In genomic region chr5:53322471-53322870, GRCm38 (mm10) we compare ENCODE assay signal across 21 mouse cellular contexts. TPM values are rescaled to one million over a fixed set of nuclear protein-coding genes. Genes with fewer than 3 reads are reported as not detected.
DNase-seq lines count a peak whose midpoint lies in the region; ATAC-seq and TF ChIP-seq lines count a peak whose summit lies in the region.
"Had no signal": no experiment of that assay in that cellular context is flagged by ENCODE, and none has a peak within 500 bp of the region (broad histone marks: within the 10 kb centered on the region; RNA-seq: fewer than 3 reads in every experiment).

No protein-coding gene starts in this region.

- no peak overlapping the region for H3K4me2 ChIP-seq in forebrain, postnatal 0 days (ENCODE audit: low read depth)
- H3K4me2 ChIP-seq in forebrain, embryonic 11.5 days (ENCODE audit: low read depth, low read length, severe bottlenecking), result no peak overlapping the region
- H3K4me2 ChIP-seq in intestine, postnatal 0 days (replicated peaks; ENCODE audit: low read depth), result no peak overlapping the region
- H3K4me2 ChIP-seq in intestine, embryonic 15.5 days (replicated peaks), result no peak overlapping the region
- no peak overlapping the region for H3K4me2 ChIP-seq in lung, embryonic 14.5 days
- H3K4me2 ChIP-seq: forebrain, embryonic 13.5 days; heart, embryonic 15.5 days; liver, embryonic 13.5 days; midbrain, embryonic 12.5 days; neural tube, embryonic 15.5 days had no signal

- no peaks in the 10 kb centered on the region for H3K27me3 ChIP-seq in forebrain, postnatal 0 days (ENCODE audit: insufficient read depth, low read length)
- no peaks in the 10 kb centered on the region for H3K27me3 ChIP-seq in forebrain, embryonic 11.5 days (ENCODE audit: control insufficient read depth, insufficient read depth, low read length)
- H3K27me3 ChIP-seq in intestine, postnatal 0 days (replicated peaks; ENCODE audit: control insufficient read depth, insufficient read depth, low read length), result no peaks in the 10 kb centered on the region
- H3K27me3 ChIP-seq in intestine, embryonic 15.5 days (replicated peaks), result 0 out of 2 replicates have a peak, but pooled peaks cover 3% of the 10 kb centered on the region
- H3K27me3 ChIP-seq in lung, embryonic 14.5 days (ENCODE audit: insufficient read depth, low read length), result no peaks in the 10 kb centered on the region
- H3K27me3 ChIP-seq in embryonic facial prominence, embryonic 10.5 days (replicated peaks; ENCODE audit: low read depth, poor library complexity, severe bottlenecking), result peaks cover 19% of the 10 kb centered on the region
- H3K27me3 ChIP-seq: neural tube, embryonic 15.5 days had no signal

- H3K9me3 ChIP-seq in forebrain, postnatal 0 days (ENCODE audit: low read length), result no peaks in the 10 kb centered on the region
- no peaks in the 10 kb centered on the region for H3K9me3 ChIP-seq in forebrain, embryonic 11.5 days (ENCODE audit: control insufficient read depth, low read length)
- H3K9me3 ChIP-seq in intestine, postnatal 0 days (ENCODE audit: control insufficient read depth), result no peaks in the 10 kb centered on the region
- no peaks in the 10 kb centered on the region for H3K9me3 ChIP-seq in intestine, embryonic 15.5 days
- no peaks in the 10 kb centered on the region for H3K9me3 ChIP-seq in lung, embryonic 14.5 days (ENCODE audit: low read depth, low read length)
- H3K9me3 ChIP-seq in embryonic facial prominence, embryonic 10.5 days, result no peaks in the 10 kb centered on the region
- H3K9me3 ChIP-seq: forebrain, embryonic 13.5 days; heart, embryonic 15.5 days; limb, embryonic 10.5 days; liver, embryonic 13.5 days; midbrain, embryonic 12.5 days; neural tube, embryonic 15.5 days had no signal

- H3K4me3 ChIP-seq in forebrain, postnatal 0 days (ENCODE audit: low read depth, low read length), result no peak overlapping the region
- H3K4me3 ChIP-seq in forebrain, embryonic 11.5 days (ENCODE audit: low read depth, low read length), result no peak overlapping the region
- H3K4me3 ChIP-seq in intestine, postnatal 0 days (ENCODE audit: low read depth, low read length), result no peak overlapping the region
- no peak overlapping the region for H3K4me3 ChIP-seq in intestine, embryonic 15.5 days (replicated peaks)
- no peak overlapping the region for H3K4me3 ChIP-seq in lung, embryonic 14.5 days (ENCODE audit: low read depth, low read length)
- H3K4me3 ChIP-seq in embryonic facial prominence, embryonic 10.5 days, result no peak overlapping the region
- H3K4me3 ChIP-seq: forebrain, embryonic 13.5 days; heart, embryonic 15.5 days; limb, embryonic 10.5 days; liver, embryonic 13.5 days; midbrain, embryonic 12.5 days; neural tube, embryonic 15.5 days had no signal

- DNase-seq in forebrain, postnatal 0 days, result no peak
- DNase-seq in forebrain, embryonic 11.5 days (ENCODE audit: low spot score), result no peak
- no peak for DNase-seq in lung, embryonic 14.5 days
- no peak for DNase-seq in lung, adult 18-20 months
- no peak for DNase-seq in embryonic facial prominence, embryonic 10.5 days (ENCODE audit: low spot score)
- no peak for DNase-seq in urinary bladder, postnatal 36 days (ENCODE audit: low spot score in 2 of 2)
- DNase-seq: gastrocnemius, postnatal 36 days; kidney, adult 8-10 months; layer of hippocampus, postnatal 36 days; liver, embryonic 13.5 days; right cerebral cortex, postnatal 4 days; thymus, postnatal 36 days had no signal

- peaks cover 4% of the 10 kb centered on the region; the same call in 1 of the 2 replicates for H3K4me1 ChIP-seq in forebrain, postnatal 0 days (ENCODE audit: insufficient read depth)
- peaks cover 8% of the 10 kb centered on the region; the same call in 1 of the 2 replicates for H3K4me1 ChIP-seq in forebrain, embryonic 11.5 days (replicated peaks; ENCODE audit: control insufficient read depth, insufficient read depth, low read length)
- H3K4me1 ChIP-seq in intestine, postnatal 0 days (replicated peaks; ENCODE audit: control insufficient read depth, insufficient read depth, low read length), result no peaks in the 10 kb centered on the region
- H3K4me1 ChIP-seq in intestine, embryonic 15.5 days (replicated peaks), result 0 out of 2 replicates have a peak, but pooled peaks cover 3% of the 10 kb centered on the region
- no peaks in the 10 kb centered on the region for H3K4me1 ChIP-seq in lung, embryonic 14.5 days (ENCODE audit: insufficient read depth)
- H3K4me1 ChIP-seq in embryonic facial prominence, embryonic 10.5 days, result peaks cover 61% of the 10 kb centered on the region
- H3K4me1 ChIP-seq: liver, embryonic 13.5 days had no signal

- H3K36me3 ChIP-seq in forebrain, postnatal 0 days (ENCODE audit: insufficient read depth), result no peaks in the 10 kb centered on the region
- no peaks in the 10 kb centered on the region for H3K36me3 ChIP-seq in forebrain, embryonic 11.5 days (ENCODE audit: control insufficient read depth, insufficient read depth, low read length)
- no peaks in the 10 kb centered on the region for H3K36me3 ChIP-seq in intestine, postnatal 0 days (ENCODE audit: control insufficient read depth, insufficient read depth)
- H3K36me3 ChIP-seq in intestine, embryonic 15.5 days, result no peaks in the 10 kb centered on the region
- no peaks in the 10 kb centered on the region for H3K36me3 ChIP-seq in lung, embryonic 14.5 days (ENCODE audit: insufficient read depth)
- H3K36me3 ChIP-seq in embryonic facial prominence, embryonic 10.5 days (replicated peaks), result no peaks in the 10 kb centered on the region
- H3K36me3 ChIP-seq: heart, embryonic 15.5 days; limb, embryonic 10.5 days; liver, embryonic 13.5 days; midbrain, embryonic 12.5 days; neural tube, embryonic 15.5 days had no signal

- ATAC-seq in forebrain, postnatal 0 days, result no peak
- ATAC-seq in forebrain, embryonic 11.5 days (replicated peaks; ENCODE audit: low FRiP score), result no peak
- ATAC-seq in intestine, postnatal 0 days, result no peak
- no peak for ATAC-seq in intestine, embryonic 15.5 days
- ATAC-seq in lung, embryonic 14.5 days (ENCODE audit: insufficient read depth), result no peak
- ATAC-seq: forebrain, embryonic 13.5 days; hindbrain, embryonic 16.5 days had no signal

- WGBS in forebrain, postnatal 0 days, result 79% methylated on average over 11 of the region's 11 CpGs
- 84% methylated on average over 11 of the region's 11 CpGs for WGBS in forebrain, embryonic 11.5 days
- WGBS in intestine, postnatal 0 days, result 79% methylated on average over 11 of the region's 11 CpGs
- WGBS in intestine, embryonic 15.5 days, result 77% methylated on average over 11 of the region's 11 CpGs
- 71% methylated on average over 11 of the region's 11 CpGs for WGBS in lung, embryonic 14.5 days
- WGBS in embryonic facial prominence, embryonic 10.5 days, result 82% methylated on average over 11 of the region's 11 CpGs

- H3K27ac ChIP-seq in forebrain, postnatal 0 days (ENCODE audit: low read depth, low read length), result no peak overlapping the region
- no peak overlapping the region for H3K27ac ChIP-seq in forebrain, embryonic 11.5 days (ENCODE audit: low read depth, low read length)
- H3K27ac ChIP-seq in intestine, postnatal 0 days (ENCODE audit: low read depth, low read length), result no peak overlapping the region
- H3K27ac ChIP-seq in intestine, embryonic 15.5 days, result no peak overlapping the region
- H3K27ac ChIP-seq in lung, embryonic 14.5 days (ENCODE audit: low read depth), result no peak overlapping the region
- H3K27ac ChIP-seq in embryonic facial prominence, embryonic 10.5 days (replicated peaks), result peak overlapping the region; percentile 41
- H3K27ac ChIP-seq: forebrain, embryonic 13.5 days; heart, embryonic 15.5 days; limb, embryonic 10.5 days; liver, embryonic 13.5 days; macrophage; midbrain, embryonic 12.5 days; neural tube, embryonic 15.5 days had no signal

- no peak overlapping the region for H3K9ac ChIP-seq in forebrain, postnatal 0 days
- H3K9ac ChIP-seq in forebrain, embryonic 11.5 days (ENCODE audit: low read length), result no peak overlapping the region
- no peak overlapping the region for H3K9ac ChIP-seq in intestine, postnatal 0 days (ENCODE audit: low read depth, low read length)
- no peak overlapping the region for H3K9ac ChIP-seq in intestine, embryonic 15.5 days
- no peak overlapping the region for H3K9ac ChIP-seq in lung, embryonic 14.5 days
- H3K9ac ChIP-seq: forebrain, embryonic 13.5 days; heart, embryonic 15.5 days; liver, embryonic 13.5 days; midbrain, embryonic 12.5 days; neural tube, embryonic 15.5 days had no signal

- TF ChIP-seq CTCF in forebrain, postnatal 0 days (IDR thresholded peaks at IDR 0.05; ENCODE audit: low read depth), result peak; percentile 26; the same call in 1 of the 2 replicates
- peak; percentile 33; the same call in 1 of the 2 replicates for TF ChIP-seq CTCF in intestine, postnatal 0 days (IDR thresholded peaks at IDR 0.05; ENCODE audit: low read depth)
- TF ChIP-seq CTCF in lung, embryonic 14.5 days (IDR thresholded peaks at IDR 0.05; ENCODE audit: low read depth), result 0 out of 2 replicates have a peak, but pooled peaks have one; percentile 1

RNA-seq across cellular contexts. Expression of gene Smim20, which starts 55.6 kb away (rescaled TPM):
- total RNA-seq in forebrain, postnatal 0 days (2014; rRNA removed), result 45.0 and 53.1 TPM in 2 replicates
- polyA plus RNA-seq in forebrain, postnatal 0 days (2015; fragmentation: Nextera tagmentation; extraction: Ambion mirVana), result 75.2 and 82.4 TPM in 2 replicates
- polyA plus RNA-seq in forebrain, embryonic 11.5 days (2014; fragmentation: Nextera tagmentation; extraction: Ambion mirVana), result 71.3 and 75.4 TPM in 2 replicates
- polyA plus RNA-seq in intestine, postnatal 0 days (2015; fragmentation: Nextera tagmentation; extraction: Ambion mirVana), result 160 and 162 TPM in 2 replicates
- polyA plus RNA-seq in intestine, embryonic 15.5 days (2015; fragmentation: Nextera tagmentation; extraction: Ambion mirVana), result 98.8 and 117 TPM in 2 replicates
- 93.7 and 98.3 TPM in 2 replicates for polyA plus RNA-seq in lung, embryonic 14.5 days (2014; fragmentation: Nextera tagmentation; extraction: Ambion mirVana)
- 53.2 and 57.7 TPM in 2 replicates for polyA plus RNA-seq in embryonic facial prominence, embryonic 10.5 days (2016; fragmentation: Nextera tagmentation; extraction: Ambion mirVana)
